Mouse (Mus musculus) limb, embryonic 13.5 days (tissue): ENCODE results near the gene Mst1. TPM values are rescaled to one million over a fixed set of nuclear protein-coding genes. Genes with fewer than 3 reads are reported as not detected.

Source experiments
- ATAC-seq: fragments of 200-750 bp; cut with Nextera tagmentation; 2 replicates; pipeline ENCODE4 v1.8.0; 2017; ENCODE audit warnings: low read depth, moderate number of reproducible peaks, moderate TSS enrichment; ENCODE audit not compliant: low FRiP score
- H3K27ac ChIP-seq: fragments of 300-500 bp; sonication (generic); 2 replicates; pipeline ENCODE4 v1.5.1; 2015; ENCODE audit warnings: inconsistent platforms, mild to moderate bottlenecking, moderate library complexity
- H3K27me3 ChIP-seq: fragments of 300-500 bp; sonication (generic); 2 replicates; pipeline ENCODE4 v1.6.1; 2015; ENCODE audit warnings: mild to moderate bottlenecking, inconsistent platforms
- H3K36me3 ChIP-seq: fragments of 300-500 bp; sonication (generic); 2 replicates; pipeline ENCODE4 v1.6.1; 2015; ENCODE audit warnings: inconsistent platforms, mild to moderate bottlenecking, moderate library complexity
- H3K4me1 ChIP-seq: fragments of 300-500 bp; sonication (generic); 2 replicates; pipeline ENCODE4 v1.6.1; 2015; ENCODE audit warnings: inconsistent platforms
- H3K4me2 ChIP-seq: fragments of 300-500 bp; sonication (generic); replicated peaks from 2 replicates; pipeline ENCODE4 v1.6.1; 2015; ENCODE audit warnings: inconsistent platforms, mild to moderate bottlenecking, moderate library complexity
- H3K4me3 ChIP-seq: fragments of 300-500 bp; sonication (generic); 2 replicates; pipeline ENCODE4 v1.5.1; 2015; ENCODE audit warnings: moderate library complexity, mild to moderate bottlenecking, inconsistent platforms
- H3K9ac ChIP-seq: fragments of 300-500 bp; sonication (generic); 2 replicates; pipeline ENCODE4 v1.6.1; 2015; ENCODE audit warnings: mild to moderate bottlenecking, inconsistent platforms
- H3K9me3 ChIP-seq: fragments of 300-500 bp; sonication (generic); 2 replicates; pipeline ENCODE4 v1.6.1; 2016; ENCODE audit warnings: inconsistent platforms
- WGBS: fragments of 180-500 bp; shearing (Covaris S2); methylation state at CpG from one replicate; pipeline ENCODE4 v1.1.7; 2015; 5-methylcytosine and 5-hydroxymethylcytosine counted together
- polyA plus RNA-seq: library from polyadenylated mRNA; unstranded; fragments of >200 nt; fragmentation: Nextera tagmentation; extraction: Ambion mirVana; gene quantifications from 2 replicates; pipeline ENCODE4 v1.2.1, GENCODE M21; 2015

Mst1 gene
- polyA plus RNA-seq, 1 experiment from 2014 or later = 0.20 TPM

- H3K9ac ChIP-seq = no peak overlapping the region
- peaks cover 69% of the 10 kb centered on the region for H3K36me3 ChIP-seq
- H3K9me3 ChIP-seq = no peaks in the 10 kb centered on the region
- no peaks in the 10 kb centered on the region for H3K27me3 ChIP-seq
- H3K4me2 ChIP-seq = no peak overlapping the region
- H3K4me3 ChIP-seq = no peak overlapping the region
- ATAC-seq = no peak
- peaks cover 38% of the 10 kb centered on the region for H3K4me1 ChIP-seq
- WGBS = 80% methylated on average over 4 of the region's 4 CpGs
- H3K27ac ChIP-seq = no peak overlapping the region
Measured at GRCm38 (mm10) chr9:108051931-108052220, 28.4 kb upstream of the Mst1 start.

DNA sequence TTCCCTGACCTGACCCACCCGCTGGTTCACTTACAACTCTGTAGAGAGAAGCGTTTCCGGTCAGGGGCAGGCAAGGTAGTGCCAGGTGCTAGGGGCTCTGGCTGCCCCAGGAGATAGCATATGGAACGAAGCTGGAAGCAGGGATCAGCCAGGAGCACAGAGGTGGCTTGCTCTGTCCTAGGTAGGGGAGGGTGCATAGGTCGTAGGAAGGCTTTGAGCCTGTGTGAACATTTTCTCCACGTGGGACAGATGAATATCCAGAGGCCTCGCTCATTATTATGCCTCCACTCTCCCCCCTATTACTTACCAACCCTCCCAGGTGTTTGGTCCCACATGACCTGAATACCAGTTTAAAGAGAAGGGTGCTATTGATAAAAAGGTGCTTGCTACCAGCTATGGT lies 27.8 kb upstream of the Mst1 start:
- Histone ChIP-seq H3K36me3 (peaks cover 69% of the 10 kb centered on the region), H3K9ac (no peak overlapping the region), H3K4me2 (no peak overlapping the region), H3K4me1 (peaks cover 37% of the 10 kb centered on the region), H3K27me3 (no peaks in the 10 kb centered on the region), H3K27ac (no peak overlapping the region; the same call in 1 of the 2 replicates), H3K9me3 (no peaks in the 10 kb centered on the region), H3K4me3 (no peak overlapping the region)
- 73% methylated on average over 7 of the region's 7 CpGs for WGBS
- ATAC-seq = no peak

- peaks cover 30% of the 10 kb centered on the region for H3K4me1 ChIP-seq
- peak within 1 kb of the TSS; percentile 53; the same call in 1 of the 2 replicates for H3K9ac ChIP-seq
- H3K27ac ChIP-seq = peak within 1 kb of the TSS; percentile 58; the same call in 1 of the 2 replicates
- H3K36me3 ChIP-seq = peaks cover 70% of the 10 kb centered on the region
- peak; percentile 48 for ATAC-seq
- 55% methylated on average over 20 of the region's 20 CpGs for WGBS
- H3K4me2 ChIP-seq = peak within 1 kb of the TSS; percentile 58
- no peaks in the 10 kb centered on the region for H3K27me3 ChIP-seq
- peak within 1 kb of the TSS; percentile 19; the same call in 1 of the 2 replicates for H3K4me3 ChIP-seq
- no peaks in the 10 kb centered on the region for H3K9me3 ChIP-seq
Measured at GRCm38 (mm10) chr9:108052885-108053664, 27.2 kb upstream of the Mst1 start, which contains the start of gene Amigo3. TSS of gene Amigo3 (plus strand) at chr9:108053159.

- no peak overlapping the region for H3K4me3 ChIP-seq
- 92% methylated on average over 15 of the region's 15 CpGs for WGBS
Measured at GRCm38 (mm10) chr9:108053665-108054225, 26.5 kb upstream of the Mst1 start.

DNA sequence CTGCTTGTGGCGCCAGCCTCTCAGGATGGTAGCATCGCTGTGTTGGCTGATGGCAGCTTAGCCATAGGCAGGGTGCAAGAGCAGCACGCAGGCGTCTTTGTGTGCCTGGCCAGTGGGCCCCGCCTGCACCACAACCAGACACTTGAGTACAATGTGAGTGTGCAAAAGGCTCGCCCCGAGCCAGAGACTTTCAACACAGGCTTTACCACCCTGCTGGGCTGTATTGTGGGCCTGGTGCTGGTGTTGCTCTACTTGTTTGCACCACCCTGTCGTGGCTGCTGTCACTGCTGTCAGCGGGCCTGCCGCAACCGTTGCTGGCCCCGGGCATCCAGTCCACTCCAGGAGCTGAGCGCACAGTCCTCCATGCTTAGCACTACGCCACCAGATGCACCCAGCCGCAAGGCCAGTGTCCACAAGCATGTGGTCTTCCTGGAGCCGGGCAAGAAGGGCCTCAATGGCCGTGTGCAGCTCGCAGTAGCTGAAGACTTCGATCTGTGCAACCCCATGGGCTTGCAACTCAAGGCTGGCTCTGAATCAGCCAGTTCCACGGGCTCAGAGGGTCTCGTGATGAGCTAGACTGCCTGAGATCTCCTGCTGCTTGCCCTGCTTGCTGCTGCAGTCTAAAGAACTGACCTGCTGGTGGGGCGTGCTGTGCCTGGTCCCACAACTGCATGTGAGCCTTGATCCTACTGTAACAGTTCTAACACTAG lies 25.8 kb upstream of the Mst1 start:
- no peak overlapping the region for H3K4me2 ChIP-seq
- no peak for ATAC-seq
- peaks cover 84% of the 10 kb centered on the region for H3K36me3 ChIP-seq
- H3K9me3 ChIP-seq = no peaks in the 10 kb centered on the region
- H3K9ac ChIP-seq = no peak overlapping the region; the same call in 1 of the 2 replicates
- H3K4me1 ChIP-seq = peaks cover 23% of the 10 kb centered on the region
- no peak overlapping the region for H3K4me3 ChIP-seq
- WGBS = 89% methylated on average over 22 of the region's 22 CpGs
- H3K27me3 ChIP-seq = no peaks in the 10 kb centered on the region
- no peak overlapping the region for H3K27ac ChIP-seq

More at GRCm38 (mm10) chr9:108053665-108054225, 26.5 kb upstream of the Mst1 start:
- Histone ChIP-seq H3K27me3 (no peaks in the 10 kb centered on the region), H3K36me3 (peaks cover 77% of the 10 kb centered on the region), H3K9ac (peak overlapping the region; percentile 53; the same call in 1 of the 2 replicates), H3K27ac (no peak overlapping the region), H3K4me2 (peak overlapping the region; percentile 58), H3K4me1 (peaks cover 25% of the 10 kb centered on the region), H3K9me3 (no peaks in the 10 kb centered on the region)
- no peak for ATAC-seq

- Histone ChIP-seq H3K9ac (no peak overlapping the region), H3K36me3 (peaks cover 89% of the 10 kb centered on the region), H3K27ac (no peak overlapping the region), H3K4me1 (peaks cover 17% of the 10 kb centered on the region), H3K4me3 (no peak overlapping the region), H3K9me3 (no peaks in the 10 kb centered on the region), H3K4me2 (no peak overlapping the region), H3K27me3 (no peaks in the 10 kb centered on the region)
- no peak for ATAC-seq
- 87% methylated on average over 1 of the region's 1 CpGs for WGBS
Measured at GRCm38 (mm10) chr9:108055061-108055460, 25.2 kb upstream of the Mst1 start.

- 84% methylated on average over 6 of the region's 6 CpGs for WGBS
- H3K4me2 ChIP-seq = no peak overlapping the region
- H3K36me3 ChIP-seq = peaks cover 89% of the 10 kb centered on the region
- no peak overlapping the region for H3K9ac ChIP-seq
- no peak overlapping the region for H3K4me3 ChIP-seq
- H3K27me3 ChIP-seq = no peaks in the 10 kb centered on the region
- H3K27ac ChIP-seq = no peak overlapping the region
- no peaks in the 10 kb centered on the region for H3K9me3 ChIP-seq
- peaks cover 15% of the 10 kb centered on the region for H3K4me1 ChIP-seq
- no peak for ATAC-seq
Measured at GRCm38 (mm10) chr9:108055661-108056237, 24.5 kb upstream of the Mst1 start.

GRCm38 (mm10) chr9:108056361-108057261 lies 23.6 kb upstream of the Mst1 start:
- Histone ChIP-seq H3K36me3 (peaks cover 88% of the 10 kb centered on the region), H3K4me3 (no peak overlapping the region), H3K4me2 (no peak overlapping the region), H3K9ac (no peak overlapping the region), H3K27me3 (no peaks in the 10 kb centered on the region), H3K4me1 (peaks cover 15% of the 10 kb centered on the region), H3K27ac (no peak overlapping the region), H3K9me3 (no peaks in the 10 kb centered on the region)
- ATAC-seq = no peak
- 78% methylated on average over 28 of the region's 28 CpGs for WGBS

- 88% methylated on average over 5 of the region's 5 CpGs for whole genome bisulfite sequencing
- H3K4me2 ChIP-seq = no peak overlapping the region
Measured at GRCm38 (mm10) chr9:108057262-108057562, 23.0 kb upstream of the Mst1 start.

GRCm38 (mm10) chr9:108058291-108058690 lies 21.9 kb upstream of the Mst1 start:
- Histone ChIP-seq H3K4me3 (no peak overlapping the region), H3K4me1 (peaks cover 4% of the 10 kb centered on the region), H3K9ac (no peak overlapping the region), H3K27ac (no peak overlapping the region), H3K27me3 (no peaks in the 10 kb centered on the region), H3K36me3 (peaks cover 95% of the 10 kb centered on the region), H3K4me2 (no peak overlapping the region), H3K9me3 (no peaks in the 10 kb centered on the region)
- WGBS = 93% methylated on average over 9 of the region's 9 CpGs
- ATAC-seq = no peak

More at GRCm38 (mm10) chr9:108057262-108057562, 23.0 kb upstream of the Mst1 start:
- H3K4me3 ChIP-seq = no peak overlapping the region
- H3K27ac ChIP-seq = no peak overlapping the region
- H3K9ac ChIP-seq = no peak overlapping the region
- ATAC-seq = no peak
- H3K36me3 ChIP-seq = peaks cover 88% of the 10 kb centered on the region
- H3K4me1 ChIP-seq = peaks cover 14% of the 10 kb centered on the region
- H3K9me3 ChIP-seq = no peaks in the 10 kb centered on the region
- H3K27me3 ChIP-seq = no peaks in the 10 kb centered on the region

- Histone ChIP-seq H3K9ac (no peak overlapping the region; the same call in 1 of the 2 replicates), H3K36me3 (peaks cover 76% of the 10 kb centered on the region), H3K9me3 (no peaks in the 10 kb centered on the region), H3K4me2 (no peak overlapping the region), H3K27ac (no peak overlapping the region), H3K4me1 (no peaks in the 10 kb centered on the region), H3K27me3 (no peaks in the 10 kb centered on the region), H3K4me3 (no peak overlapping the region)
- ATAC-seq = no peak
- WGBS = 74% methylated on average over 3 of the region's 3 CpGs
Measured at GRCm38 (mm10) chr9:108062142-108062541, 18.1 kb upstream of the Mst1 start.
